Mouse (Mus musculus) cerebellum, adult 11 months (tissue): ENCODE measurements around the gene Tob1.

Experiments
- DNase-seq: peaks from one replicate; pipeline ENCODE4 v3.0.0; 2022

Gene Tob1

GRCm38 (mm10) chr11:94211124-94211603, at the start of gene Tob1:
Gene Tob1, plus strand, starts transcription at chr11:94211454.
- peak; percentile 98 for DNase-seq

GRCm38 (mm10) chr11:94161867-94162581, 49.2 kb upstream of the Tob1 start:
- DNase-seq, result peak; percentile 26

- no peak for DNase-seq
Observed at GRCm38 (mm10) chr11:94163005-94163767, 48.1 kb upstream of the Tob1 start.

- no peak for DNase-seq
Observed at GRCm38 (mm10) chr11:94165745-94166144, 45.5 kb upstream of the Tob1 start.

GRCm38 (mm10) chr11:94168238-94168637, 43.0 kb upstream of the Tob1 start:
- no peak for DNase-seq

GRCm38 (mm10) chr11:94169596-94169995, 41.7 kb upstream of the Tob1 start:
- DNase-seq, result no peak

GRCm38 (mm10) chr11:94171691-94172090, 39.6 kb upstream of the Tob1 start:
- DNase-seq, result no peak

GRCm38 (mm10) chr11:94172186-94172585, 39.1 kb upstream of the Tob1 start:
- no peak for DNase-seq

GRCm38 (mm10) chr11:94173726-94174146, 37.5 kb upstream of the Tob1 start:
- DNase-seq, result no peak

GRCm38 (mm10) chr11:94175288-94175687, 36.0 kb upstream of the Tob1 start:
- no peak for DNase-seq

- no peak for DNase-seq
Observed at GRCm38 (mm10) chr11:94175694-94176093, 35.6 kb upstream of the Tob1 start.

- DNase-seq, result no peak
Observed at GRCm38 (mm10) chr11:94177841-94178585, 33.2 kb upstream of the Tob1 start.

GRCm38 (mm10) chr11:94179768-94180167, 31.5 kb upstream of the Tob1 start:
- DNase-seq, result no peak

GRCm38 (mm10) chr11:94180194-94180593, 31.1 kb upstream of the Tob1 start:
- DNase-seq, result no peak

- DNase-seq, result no peak
Observed at GRCm38 (mm10) chr11:94181694-94182093, 29.6 kb upstream of the Tob1 start.

GRCm38 (mm10) chr11:94182711-94183110, 28.5 kb upstream of the Tob1 start:
- DNase-seq, result no peak

GRCm38 (mm10) chr11:94183120-94183519, 28.1 kb upstream of the Tob1 start:
- no peak for DNase-seq

GRCm38 (mm10) chr11:94183671-94184070, 27.6 kb upstream of the Tob1 start:
- DNase-seq, result no peak

- DNase-seq, result no peak
Observed at GRCm38 (mm10) chr11:94189579-94189978, 21.7 kb upstream of the Tob1 start.

GRCm38 (mm10) chr11:94190665-94191064, 20.6 kb upstream of the Tob1 start:
- no peak for DNase-seq

- DNase-seq, result no peak
Observed at GRCm38 (mm10) chr11:94193109-94193508, 18.1 kb upstream of the Tob1 start.

- DNase-seq, result no peak
Observed at GRCm38 (mm10) chr11:94196311-94196710, 14.9 kb upstream of the Tob1 start.

GRCm38 (mm10) chr11:94198405-94199146, 12.7 kb upstream of the Tob1 start:
- DNase-seq, result no peak
